Mouse (Mus musculus) urinary bladder, postnatal 4 days (tissue): ENCODE measurements at regions not wholly inside any gene's neighbourhood (a gene's known extent, or its start where the extent isn't known, plus 50 kb on each side); places are given as distances from the start of the nearest gene placed in this dataset.

Experiments
- DNase-seq, 2 experiments: peaks; one replicate each; pipeline ENCODE4 v3.0.0; 2021 to 2022; ENCODE audit warnings: low spot score in 2 of 2

GRCm38 (mm10) chrX:51913247-51913646 is 59.3 kb downstream of the 1700080O16Rik start:
- DNase-seq = peak; percentile 21 to 68

DNA sequence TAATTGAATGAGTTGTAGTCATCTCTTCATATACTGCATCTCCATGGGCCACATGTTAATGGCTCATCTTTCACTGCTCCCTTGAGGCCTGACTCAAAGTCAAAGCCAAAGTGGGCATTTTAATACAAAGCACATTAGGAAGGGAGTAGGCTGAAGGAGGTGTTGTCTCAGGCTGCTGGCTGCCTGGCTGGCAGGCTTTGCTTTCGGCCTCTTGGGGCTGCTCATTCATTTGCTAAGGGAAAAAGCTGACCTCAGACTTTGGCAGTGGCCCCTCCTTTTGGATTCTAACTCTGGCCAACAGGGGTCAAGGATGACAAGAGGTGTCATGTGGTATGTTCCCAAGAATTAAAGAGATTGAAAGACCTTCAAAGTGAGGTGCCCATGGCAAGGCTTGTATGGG is 61.0 kb downstream of the 1700080O16Rik start:
- no peak for DNase-seq

DNA sequence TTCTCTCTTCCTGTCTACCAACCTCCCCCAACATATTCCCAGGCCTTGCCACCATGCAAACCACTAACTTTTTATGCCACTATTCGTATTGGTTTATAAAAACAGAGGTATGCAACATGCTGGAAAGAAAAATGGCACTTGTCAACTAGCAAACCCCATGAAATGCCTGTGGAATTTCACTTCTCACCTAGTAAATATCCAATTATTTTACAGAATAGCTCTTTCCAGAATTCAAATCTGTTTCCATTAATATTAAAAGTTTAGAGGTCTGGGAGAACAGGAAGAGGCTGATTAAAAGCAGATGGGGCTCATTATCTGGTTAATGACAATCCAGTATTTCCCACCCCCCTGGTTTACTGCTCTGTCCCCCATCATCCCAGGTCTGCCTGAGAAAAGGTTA is 62.0 kb downstream of the 1700080O16Rik start:
- DNase-seq = no peak

DNA sequence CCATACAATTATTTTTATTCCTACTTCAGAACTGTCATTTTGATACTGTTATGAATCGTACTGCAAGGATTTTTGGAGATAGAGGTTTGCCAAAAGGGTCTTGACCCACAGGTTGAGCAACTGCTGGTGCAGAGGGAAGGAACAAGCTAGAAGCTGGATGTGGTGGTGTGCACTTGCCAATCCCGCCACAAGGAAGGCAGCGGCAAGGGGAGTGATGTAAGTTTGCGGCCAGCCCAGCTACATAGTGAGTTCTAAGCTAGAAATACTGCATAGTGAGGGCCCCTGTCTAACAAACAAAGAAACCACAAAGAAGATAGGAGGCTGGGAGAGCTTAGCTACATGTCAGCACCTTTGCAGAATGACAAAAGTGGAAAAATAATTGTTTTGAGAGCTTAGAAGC is 74.1 kb downstream of the 1700080O16Rik start:
- DNase-seq = no peak

- no peak for DNase-seq
Measured at GRCm38 (mm10) chrX:51897059-51897458, 75.5 kb downstream of the 1700080O16Rik start.

DNA sequence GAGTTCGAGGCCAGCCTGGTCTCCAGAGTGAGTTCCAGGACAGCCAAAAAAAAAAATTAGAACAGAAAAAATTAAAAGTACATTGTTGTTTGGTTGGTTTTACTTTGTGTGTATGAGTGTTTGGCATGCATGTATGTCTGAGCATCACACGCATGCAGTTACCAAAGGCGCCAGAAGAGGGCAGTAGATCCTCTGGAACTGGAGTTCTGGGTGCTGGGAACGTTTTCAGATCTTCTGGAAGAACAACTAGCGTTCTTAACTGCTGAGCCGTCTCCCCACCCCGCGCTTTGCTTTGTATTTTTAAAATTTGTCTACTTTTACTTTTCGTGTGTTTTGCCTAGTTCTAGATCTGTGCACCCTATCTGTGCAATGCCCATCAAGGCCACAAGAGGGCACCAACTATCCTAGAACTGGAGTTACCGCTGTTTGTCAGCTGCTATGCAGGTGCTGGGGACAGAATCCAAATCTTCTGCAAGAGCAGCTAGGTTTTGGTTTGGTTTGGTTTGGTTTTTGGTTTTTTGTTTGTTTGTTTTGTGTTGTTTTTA is 76.9 kb downstream of the 1700080O16Rik start:
- no peak for DNase-seq

GRCm38 (mm10) chrX:51892716-51893115 is 79.9 kb downstream of the 1700080O16Rik start:
- no peak for DNase-seq

DNA sequence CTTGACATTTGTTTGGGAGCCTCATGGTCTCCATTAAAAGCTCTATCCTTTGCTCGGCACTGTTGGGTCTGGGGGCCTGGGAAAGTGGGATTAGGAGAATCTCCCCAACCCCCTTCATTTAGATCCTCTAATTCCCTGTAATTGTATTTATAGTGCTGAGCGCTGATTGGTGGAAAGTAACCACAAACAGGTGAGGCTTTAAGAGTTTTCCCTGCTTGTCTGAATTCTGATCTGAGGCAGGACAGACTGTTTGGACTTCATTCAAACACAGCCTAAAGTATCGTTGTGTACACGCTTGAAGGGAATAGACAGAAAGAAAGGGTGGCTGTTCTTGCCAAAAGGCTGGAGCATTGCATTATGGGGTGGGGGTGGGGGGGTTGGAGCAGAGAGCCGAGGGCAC is 85.1 kb upstream of the Usp26 start:
- DNase-seq = no peak
